Mouse (Mus musculus) limb, embryonic 14.5 days (tissue): ENCODE measurements at regions not wholly inside any gene's neighbourhood (a gene's known extent, or its start where the extent isn't known, plus 50 kb on each side); places are given as distances from the start of the nearest gene placed in this dataset.

Experiments
- ATAC-seq: fragments of 200-750 bp; cut with Nextera tagmentation; 2 replicates; pipeline ENCODE4 v1.8.0; 2017; ENCODE audit warnings: low read depth, moderate number of reproducible peaks, moderate TSS enrichment; ENCODE audit not compliant: low FRiP score
- DNase-seq: peaks from one replicate; pipeline ENCODE4 v3.0.0-alpha.2; 2015; ENCODE audit warnings: low spot score
- H3K27ac ChIP-seq: fragments of 300-500 bp; sonication (generic); replicated peaks from 2 replicates; pipeline ENCODE4 v1.5.1; 2014; ENCODE audit warnings: low read depth, mild to moderate bottlenecking, low read length, moderate library complexity, mixed read lengths
- H3K27me3 ChIP-seq: fragments of 300-500 bp; sonication (generic); 2 replicates; pipeline ENCODE4 v1.6.1; 2014; ENCODE audit warnings: low read length, mixed read lengths; ENCODE audit not compliant: control insufficient read depth, insufficient read depth
- H3K36me3 ChIP-seq: fragments of 300-500 bp; sonication (generic); 2 replicates; pipeline ENCODE4 v1.6.1; 2014; ENCODE audit warnings: mild to moderate bottlenecking, low read length, moderate library complexity, mixed read lengths; ENCODE audit not compliant: control insufficient read depth, insufficient read depth
- H3K4me1 ChIP-seq: fragments of 300-500 bp; sonication (generic); 2 replicates; pipeline ENCODE4 v1.6.1; 2014; ENCODE audit warnings: antibody characterized with exemption, low read length, mixed read lengths; ENCODE audit not compliant: control insufficient read depth, insufficient read depth
- H3K4me2 ChIP-seq: fragments of 300-500 bp; sonication (generic); replicated peaks from 2 replicates; pipeline ENCODE4 v1.6.1; 2014; ENCODE audit warnings: low read depth, mild to moderate bottlenecking, low read length, moderate library complexity; ENCODE audit not compliant: severe bottlenecking
- H3K4me3 ChIP-seq: fragments of 300-500 bp; sonication (generic); replicated peaks from 2 replicates; pipeline ENCODE4 v1.5.1; 2014; ENCODE audit warnings: low read length
- H3K9ac ChIP-seq: fragments of 300-500 bp; sonication (generic); 2 replicates; pipeline ENCODE4 v1.6.1; 2014; ENCODE audit warnings: mild to moderate bottlenecking, low read depth, low read length, moderate library complexity; ENCODE audit not compliant: severe bottlenecking
- H3K9me3 ChIP-seq: fragments of 300-500 bp; sonication (generic); 2 replicates; pipeline ENCODE4 v1.6.1; 2016; ENCODE audit warnings: low read length; ENCODE audit not compliant: control insufficient read depth
- POLR2A ChIP-seq: fragments of 200-500 bp; IDR thresholded peaks from 2 replicates; pipeline ENCODE4 v1.8.0; 2012; ENCODE audit warnings: inconsistent platforms, mild to moderate bottlenecking, moderate library complexity, borderline replicate concordance; ENCODE audit not compliant: insufficient read depth, insufficient read length; ENCODE audit errors: extremely low read depth
- WGBS: fragments of 180-500 bp; shearing (Covaris S2); extraction: QIAGEN DNeasy Blood & Tissue Kit; methylation state at CpG from one replicate; pipeline ENCODE4 v1.1.7; 2014; 5-methylcytosine and 5-hydroxymethylcytosine counted together

DNA sequence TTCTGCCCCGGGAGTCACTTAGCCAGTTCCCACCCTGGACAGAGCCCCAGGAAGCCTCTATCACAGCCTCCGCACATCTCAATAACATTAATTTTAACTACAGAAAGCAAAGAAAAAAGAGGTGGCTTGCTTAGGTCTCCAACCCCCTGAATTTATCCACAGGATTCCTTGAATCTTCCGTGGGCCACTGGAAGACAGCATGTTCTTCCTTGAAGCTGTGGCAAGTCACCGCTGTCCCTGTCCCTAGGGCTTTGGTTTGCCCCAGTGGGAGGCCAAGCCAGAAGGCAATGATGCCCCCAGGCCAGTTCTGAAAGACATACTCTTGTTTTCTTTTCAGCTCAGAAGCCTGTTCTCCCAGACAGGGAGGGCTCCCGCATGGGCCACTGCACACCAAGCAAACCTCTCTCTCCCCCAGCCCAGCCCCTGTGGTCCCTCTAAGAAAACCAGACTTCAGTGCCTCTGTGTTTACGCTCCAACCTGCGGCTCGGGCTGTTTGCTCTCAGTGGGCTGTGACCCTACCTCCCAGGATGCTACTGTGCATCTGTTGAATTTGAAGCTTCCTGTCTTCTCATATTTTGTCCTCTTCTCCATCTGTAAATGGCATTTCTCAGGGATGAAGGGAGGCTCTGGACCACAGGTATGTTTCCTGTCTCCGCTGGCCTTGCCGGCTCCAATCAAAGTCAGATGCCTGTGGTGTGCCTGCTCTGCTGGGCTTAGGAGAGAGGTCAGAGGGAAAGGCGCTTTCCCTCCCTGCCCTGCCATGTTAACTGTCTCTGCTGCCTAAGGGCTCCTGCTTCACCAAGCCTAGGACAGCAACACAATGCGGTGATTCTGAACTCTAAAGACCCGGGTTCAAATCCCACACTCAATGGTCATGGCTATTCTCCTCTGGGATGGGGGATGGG, 67.5 kb upstream of the Rgma start:
- Histone ChIP-seq H3K4me2 (no peak overlapping the region), H3K27ac (no peak overlapping the region), H3K4me1 (peaks cover 15% of the 10 kb centered on the region), H3K9me3 (no peaks in the 10 kb centered on the region), H3K4me3 (no peak overlapping the region), H3K27me3 (peaks cover 8% of the 10 kb centered on the region; the same call in 1 of the 2 replicates), H3K9ac (no peak overlapping the region), H3K36me3 (no peaks in the 10 kb centered on the region)
- no peak for TF ChIP-seq POLR2A
- no peak for DNase-seq
- ATAC-seq: no peak
- 39% methylated on average over 13 of the region's 13 CpGs for WGBS

DNA sequence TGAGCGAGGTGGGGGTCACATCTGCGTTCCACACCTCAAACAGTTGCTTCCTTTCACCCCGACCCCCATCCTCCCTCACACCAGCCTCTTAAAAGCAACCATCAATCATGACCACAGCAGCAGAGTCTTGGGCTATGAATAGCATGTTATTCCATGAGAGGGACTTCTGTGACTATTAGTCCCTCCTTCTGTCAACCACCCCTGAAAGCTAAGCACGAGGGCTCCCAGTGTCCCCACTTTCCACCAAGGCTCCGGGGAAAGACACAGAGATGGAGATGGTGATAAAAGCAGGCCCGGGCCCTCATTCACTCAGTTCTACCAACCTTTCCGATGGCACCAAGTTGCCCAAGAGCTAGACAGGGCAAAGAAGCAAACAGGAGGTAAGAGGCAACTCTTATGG, 66.3 kb upstream of the Rgma start:
- Histone ChIP-seq H3K27me3 (peaks cover 8% of the 10 kb centered on the region; the same call in 1 of the 2 replicates), H3K4me2 (no peak overlapping the region), H3K4me3 (no peak overlapping the region), H3K9ac (no peak overlapping the region), H3K9me3 (no peaks in the 10 kb centered on the region), H3K36me3 (no peaks in the 10 kb centered on the region), H3K4me1 (peaks cover 15% of the 10 kb centered on the region), H3K27ac (no peak overlapping the region)
- no peak for TF ChIP-seq POLR2A
- DNase-seq (no peak), ATAC-seq (no peak)
- WGBS: 62% methylated on average over 7 of the region's 7 CpGs

GRCm38 (mm10) chr7:73310056-73310455, 65.3 kb upstream of the Rgma start:
- ATAC-seq (no peak), DNase-seq (no peak)
- 89% methylated on average over 10 of the region's 10 CpGs for WGBS
- Histone ChIP-seq H3K9me3 (no peaks in the 10 kb centered on the region), H3K9ac (no peak overlapping the region), H3K4me3 (no peak overlapping the region), H3K27me3 (peaks cover 8% of the 10 kb centered on the region; the same call in 1 of the 2 replicates), H3K4me2 (no peak overlapping the region), H3K27ac (no peak overlapping the region), H3K4me1 (peaks cover 7% of the 10 kb centered on the region; the same call in 1 of the 2 replicates), H3K36me3 (no peaks in the 10 kb centered on the region)
- TF ChIP-seq POLR2A: no peak

DNA sequence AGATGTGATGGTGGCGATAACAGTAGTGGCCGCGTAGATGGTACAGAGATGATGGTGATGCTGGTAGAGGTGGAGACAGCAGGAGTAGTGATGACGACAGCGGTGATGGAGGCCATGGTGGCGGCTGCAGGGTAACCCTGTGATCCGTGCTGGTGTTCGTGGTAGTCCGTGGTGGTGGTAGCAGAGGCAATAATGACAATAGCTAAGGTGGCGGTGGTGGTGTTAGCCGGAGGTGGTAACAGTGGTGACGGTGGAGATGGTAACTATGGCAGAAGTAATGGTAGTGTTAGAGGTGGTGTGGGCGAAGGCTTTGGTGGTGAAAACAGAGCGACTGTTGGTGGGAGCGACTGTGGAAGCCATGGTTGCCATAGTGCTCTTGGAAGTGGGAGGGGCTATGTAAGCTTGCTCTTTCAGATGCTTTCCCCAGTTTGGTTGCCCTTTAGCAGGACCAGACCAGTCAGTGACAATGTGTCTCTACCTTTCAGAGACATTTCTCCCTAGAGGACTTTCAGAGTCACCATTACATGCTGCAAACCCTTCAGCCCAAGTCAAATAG, 64.7 kb upstream of the Rgma start:
- TF ChIP-seq POLR2A: no peak
- Histone ChIP-seq H3K9me3 (no peaks in the 10 kb centered on the region), H3K4me3 (no peak overlapping the region), H3K36me3 (no peaks in the 10 kb centered on the region), H3K9ac (no peak overlapping the region), H3K4me1 (peaks cover 2% of the 10 kb centered on the region; the same call in 1 of the 2 replicates), H3K27me3 (peaks cover 8% of the 10 kb centered on the region; the same call in 1 of the 2 replicates), H3K4me2 (no peak overlapping the region), H3K27ac (no peak overlapping the region)
- WGBS: 91% methylated on average over 15 of the region's 15 CpGs
- DNase-seq (no peak), ATAC-seq (no peak)

DNA sequence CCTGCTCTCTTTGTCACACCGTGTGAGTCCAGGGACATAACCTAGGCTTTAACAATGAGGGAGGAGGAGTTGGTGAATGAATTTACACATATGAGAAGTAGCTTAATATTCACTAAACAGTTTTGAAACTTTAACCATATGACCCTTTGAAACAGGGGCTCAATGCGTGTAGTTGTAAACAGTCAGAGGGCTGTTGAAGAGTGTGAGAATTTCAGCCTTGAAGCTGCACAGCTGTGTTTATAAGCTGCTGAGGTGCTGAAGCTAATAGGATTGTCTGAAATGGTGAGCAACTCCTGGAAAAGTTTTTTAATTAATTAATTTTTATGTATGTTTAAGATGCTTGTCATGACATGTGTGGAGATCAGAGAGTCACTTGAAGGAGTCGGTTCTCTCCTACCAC, 59.8 kb upstream of the Rgma start:
- WGBS: 70% methylated on average over 3 of the region's 3 CpGs
- TF ChIP-seq POLR2A: no peak

More for the DNA sequence above, 59.8 kb upstream of the Rgma start:
- H3K4me1 ChIP-seq: 0 out of 2 replicates have a peak, but pooled peaks cover 5% of the 10 kb centered on the region
- no peaks in the 10 kb centered on the region for H3K9me3 ChIP-seq
- no peak overlapping the region for H3K4me2 ChIP-seq
- no peaks in the 10 kb centered on the region for H3K27me3 ChIP-seq
- H3K36me3 ChIP-seq: no peaks in the 10 kb centered on the region
- ATAC-seq (no peak), DNase-seq (no peak)
- H3K9ac ChIP-seq: no peak overlapping the region
- H3K4me3 ChIP-seq: no peak overlapping the region
- no peak overlapping the region for H3K27ac ChIP-seq
